12 mouse cellular contexts compared by ENCODE assay signal in the genomic region with DNA sequence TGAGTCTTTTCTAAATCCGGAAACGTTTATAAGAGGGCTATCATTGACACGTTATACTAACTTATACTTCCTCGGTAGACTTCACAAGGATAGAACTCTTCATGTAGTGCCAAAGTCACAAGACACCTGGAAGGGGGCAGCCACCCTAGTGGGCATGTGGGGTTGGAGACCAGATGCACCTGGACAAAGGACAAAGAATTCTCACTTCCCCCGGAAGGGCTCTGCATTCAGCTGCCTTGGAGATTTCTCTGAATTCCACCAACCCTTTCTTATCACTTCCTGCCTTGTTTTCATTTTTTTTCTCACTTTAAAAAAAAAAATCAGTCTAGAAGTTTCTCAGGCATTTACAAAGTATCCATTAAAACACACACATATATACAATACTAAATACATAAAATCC. TPM values are rescaled to one million over a fixed set of nuclear protein-coding genes. Genes with fewer than 3 reads are reported as not detected.
A peak's percentile ranks its signal among the peaks of the same experiment; 100 is the strongest.
DNase-seq lines count a peak whose midpoint lies in the region; ATAC-seq and TF ChIP-seq lines count a peak whose summit lies in the region.
"Had no signal": no experiment of that assay in that cellular context is flagged by ENCODE, and none has a peak within 500 bp of the region (broad histone marks: within the 10 kb centered on the region; RNA-seq: fewer than 3 reads in every experiment).

No protein-coding gene starts in this region.

- H3K36me3 ChIP-seq in kidney, embryonic 15.5 days = no peaks in the 10 kb centered on the region
- H3K36me3 ChIP-seq in stomach, embryonic 14.5 days (ENCODE audit: control insufficient read depth, insufficient read depth, low read length) = no peaks in the 10 kb centered on the region
- H3K36me3 ChIP-seq in stomach, postnatal 0 days (ENCODE audit: control insufficient read depth, insufficient read depth, low read length) = no peaks in the 10 kb centered on the region
- no peaks in the 10 kb centered on the region for H3K36me3 ChIP-seq in splenic B cell, adult 2 months (ENCODE audit: control insufficient read depth, insufficient read depth, low read length, poor library complexity, severe bottlenecking)

- no peak for TF ChIP-seq CTCF in stomach, postnatal 0 days (IDR thresholded peaks at IDR 0.05; ENCODE audit: low read depth)

- H3K4me1 ChIP-seq in kidney, embryonic 15.5 days = peaks cover 26% of the 10 kb centered on the region
- peaks cover 4% of the 10 kb centered on the region; the same call in 1 of the 2 replicates for H3K4me1 ChIP-seq in stomach, embryonic 14.5 days (ENCODE audit: control insufficient read depth, insufficient read depth, low read length)
- H3K4me1 ChIP-seq in stomach, postnatal 0 days (replicated peaks; ENCODE audit: control insufficient read depth, insufficient read depth) = no peaks in the 10 kb centered on the region

- no peak for ATAC-seq in cerebellum, adult (ENCODE audit: insufficient number of reproducible peaks, low FRiP score, low TSS enrichment)
- no peak for ATAC-seq in kidney, embryonic 15.5 days (replicated peaks; ENCODE audit: low FRiP score)
- ATAC-seq in stomach, embryonic 14.5 days (ENCODE audit: insufficient number of reproducible peaks, insufficient read depth, low FRiP score, low read depth) = no peak
- ATAC-seq in stomach, postnatal 0 days (ENCODE audit: low FRiP score, low TSS enrichment) = no peak
- ATAC-seq: inflammation-experienced regulatory T-cells, adult 6 months; Patski had no signal

- H3K27me3 ChIP-seq in kidney, embryonic 15.5 days = no peaks in the 10 kb centered on the region
- H3K27me3 ChIP-seq in stomach, embryonic 14.5 days (ENCODE audit: control insufficient read depth, insufficient read depth, low read length) = no peaks in the 10 kb centered on the region
- no peaks in the 10 kb centered on the region for H3K27me3 ChIP-seq in stomach, postnatal 0 days (ENCODE audit: control insufficient read depth, insufficient read depth, low read length)
- H3K27me3 ChIP-seq in splenic B cell, adult 2 months (ENCODE audit: control insufficient read depth, insufficient read depth, low read length, poor library complexity, severe bottlenecking) = no peaks in the 10 kb centered on the region; the same call in 1 of the 2 replicates
- H3K27me3 ChIP-seq: Patski had no signal

- no peak for TF ChIP-seq EP300 in stomach, postnatal 0 days (optimal IDR thresholded peaks at IDR 0.05)

- no peaks in the 10 kb centered on the region for H3K9me3 ChIP-seq in kidney, embryonic 15.5 days (replicated peaks)
- no peaks in the 10 kb centered on the region for H3K9me3 ChIP-seq in stomach, embryonic 14.5 days (ENCODE audit: control insufficient read depth, low read depth, low read length)
- no peaks in the 10 kb centered on the region for H3K9me3 ChIP-seq in stomach, postnatal 0 days (ENCODE audit: control insufficient read depth, low read length)

- peak; percentile 22 to 29 for DNase-seq in cerebellum, postnatal 14 days
- no peak for DNase-seq in kidney, adult 11 months
- no peak for DNase-seq in stomach, postnatal 0 days (ENCODE audit: low spot score)
- DNase-seq in splenic B cell, adult 2 months (ENCODE audit: low read depth, low spot score) = peak; percentile 10
- no peak for DNase-seq in adipocyte (ENCODE audit: low spot score)
- DNase-seq: adrenal gland, postnatal 25 days had no signal

- no peak overlapping the region for H3K4me2 ChIP-seq in kidney, embryonic 15.5 days
- H3K4me2 ChIP-seq in stomach, embryonic 14.5 days (replicated peaks; ENCODE audit: low read depth, low read length) = no peak overlapping the region
- no peak overlapping the region for H3K4me2 ChIP-seq in stomach, postnatal 0 days (replicated peaks; ENCODE audit: low read depth)

- no peak overlapping the region for H3K9ac ChIP-seq in kidney, embryonic 15.5 days
- no peak overlapping the region for H3K9ac ChIP-seq in stomach, embryonic 14.5 days (replicated peaks; ENCODE audit: low read depth, low read length)
- no peak overlapping the region for H3K9ac ChIP-seq in stomach, postnatal 0 days (ENCODE audit: low read length)

- H3K27ac ChIP-seq in kidney, embryonic 15.5 days = 0 out of 2 replicates have a peak overlapping the region, but pooled peaks have one; percentile 37
- peak overlapping the region; percentile 3; the same call in 1 of the 2 replicates for H3K27ac ChIP-seq in stomach, embryonic 14.5 days (ENCODE audit: low read length)
- H3K27ac ChIP-seq in stomach, postnatal 0 days (replicated peaks) = no peak overlapping the region
- H3K27ac ChIP-seq: macrophage had no signal

- no peak overlapping the region for H3K4me3 ChIP-seq in kidney, embryonic 15.5 days (replicated peaks)
- no peak overlapping the region for H3K4me3 ChIP-seq in stomach, embryonic 14.5 days (ENCODE audit: low read depth, low read length)
- H3K4me3 ChIP-seq in stomach, postnatal 0 days (ENCODE audit: low read depth, low read length) = no peak overlapping the region

- WGBS in kidney, embryonic 15.5 days = 57% methylated on average over 5 of the region's 5 CpGs
- 47% methylated on average over 5 of the region's 5 CpGs for WGBS in stomach, embryonic 14.5 days
- WGBS in stomach, postnatal 0 days = 46% methylated on average over 5 of the region's 5 CpGs

RNA-seq across cellular contexts. Expression of gene Myh10, which starts 0.9 kb away (rescaled TPM):
- 130 and 137 TPM in 2 replicates for polyA plus RNA-seq in kidney, embryonic 15.5 days (2015; fragmentation: Nextera tagmentation; extraction: Ambion mirVana)
- 114 and 118 TPM in 2 replicates for polyA plus RNA-seq in stomach, embryonic 14.5 days (2014; fragmentation: Nextera tagmentation; extraction: Ambion mirVana)
- 20.0 and 20.5 TPM in 2 replicates for polyA plus RNA-seq in stomach, postnatal 0 days (2015; fragmentation: Nextera tagmentation; extraction: Ambion mirVana)

Comparison
In these comparisons a context has a peak if more than half of its experiments do, and no peak if none do; other contexts are left out.
1. DNase-seq: peak in cerebellum, postnatal 14 days (2 of 2) and splenic B cell, adult 2 months (single experiment); none in kidney, adult 11 months (single experiment), stomach, postnatal 0 days (single experiment) and adipocyte (single experiment).